21 mouse cellular contexts compared by ENCODE assay signal in genomic region chr4:88218797-88219196, GRCm38 (mm10).
"Had no signal": no experiment of that assay in that cellular context is flagged by ENCODE, and none has a peak within 500 bp of the region (broad histone marks: within the 10 kb centered on the region; RNA-seq: fewer than 3 reads in every experiment).

No protein-coding gene starts in this region.

- H3K4me2 ChIP-seq: limb, embryonic 13.5 days; liver, embryonic 12.5 days; liver, embryonic 15.5 days; lung, embryonic 15.5 days; neural tube, embryonic 13.5 days had no signal

- H3K9me3 ChIP-seq: limb, embryonic 10.5 days; limb, embryonic 13.5 days; liver, embryonic 12.5 days; liver, embryonic 15.5 days; lung, embryonic 15.5 days; megakaryocyte, embryonic 14.5 days; midbrain, embryonic 10.5 days; neural tube, embryonic 13.5 days had no signal

- DNase-seq: kidney, adult 18-20 months; kidney, adult 9 months; kidney, postnatal 14 days; layer of hippocampus, adult 9-11 months; liver; lung, adult 18-20 months; lung, postnatal 36 days; midbrain, embryonic 14.5 days; right cerebral cortex, postnatal 25 days; spleen, adult 18-20 months; thymus, adult 18-20 months; thymus, postnatal 25 days had no signal

- H3K4me3 ChIP-seq: layer of hippocampus, adult 2 months; limb, embryonic 10.5 days; limb, embryonic 13.5 days; liver, embryonic 12.5 days; liver, embryonic 15.5 days; lung, embryonic 15.5 days; megakaryocyte, embryonic 14.5 days; midbrain, embryonic 10.5 days; neural tube, embryonic 13.5 days had no signal

- H3K27me3 ChIP-seq: limb, embryonic 13.5 days; liver, embryonic 12.5 days; liver, embryonic 15.5 days; lung, embryonic 15.5 days; megakaryocyte, embryonic 14.5 days; neural tube, embryonic 13.5 days had no signal

- H3K36me3 ChIP-seq: limb, embryonic 10.5 days; limb, embryonic 13.5 days; liver, embryonic 12.5 days; liver, embryonic 15.5 days; lung, embryonic 15.5 days; midbrain, embryonic 10.5 days; neural tube, embryonic 13.5 days had no signal

- ATAC-seq: liver, embryonic 12.5 days had no signal

- H3K4me1 ChIP-seq: limb, embryonic 10.5 days; limb, embryonic 13.5 days; liver, embryonic 12.5 days; liver, embryonic 15.5 days; lung, embryonic 15.5 days; megakaryocyte, embryonic 14.5 days; midbrain, embryonic 10.5 days; neural tube, embryonic 13.5 days had no signal

- H3K27ac ChIP-seq: layer of hippocampus, adult 2 months; limb, embryonic 10.5 days; limb, embryonic 13.5 days; liver, embryonic 12.5 days; liver, embryonic 15.5 days; lung, embryonic 15.5 days; midbrain, embryonic 10.5 days; neural tube, embryonic 13.5 days had no signal

- H3K9ac ChIP-seq: limb, embryonic 13.5 days; liver, embryonic 12.5 days; liver, embryonic 15.5 days; lung, embryonic 15.5 days; neural tube, embryonic 13.5 days had no signal
